Mouse (Mus musculus): Measurements from ENCODE around the gene Mlh1.

Gene Mlh1

DNA sequence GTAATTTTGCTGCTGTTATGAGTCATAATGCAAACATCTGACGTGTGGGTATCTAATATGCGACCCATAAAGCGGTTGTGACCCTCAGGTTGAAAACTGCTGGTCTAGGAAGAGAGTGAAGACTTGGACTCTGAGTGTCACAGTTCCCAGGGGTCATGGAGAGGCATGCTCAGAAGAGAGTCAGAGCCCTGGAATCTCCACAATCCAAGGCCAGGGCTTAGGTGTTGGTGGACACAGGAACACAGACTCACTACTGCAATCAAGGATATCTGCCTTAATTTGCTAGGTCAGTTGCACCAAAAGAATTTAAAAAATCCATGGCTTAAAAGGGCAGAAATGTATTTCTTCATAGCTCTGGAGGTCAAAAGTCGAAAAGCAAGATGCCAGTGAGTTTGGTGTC is 21.6 kb upstream of the Mlh1 start:
- no peak for TF ChIP-seq GATA4 (IDR thresholded peaks at IDR 0.05; ENCODE audit: insufficient replicate concordance, low read length)

DNA sequence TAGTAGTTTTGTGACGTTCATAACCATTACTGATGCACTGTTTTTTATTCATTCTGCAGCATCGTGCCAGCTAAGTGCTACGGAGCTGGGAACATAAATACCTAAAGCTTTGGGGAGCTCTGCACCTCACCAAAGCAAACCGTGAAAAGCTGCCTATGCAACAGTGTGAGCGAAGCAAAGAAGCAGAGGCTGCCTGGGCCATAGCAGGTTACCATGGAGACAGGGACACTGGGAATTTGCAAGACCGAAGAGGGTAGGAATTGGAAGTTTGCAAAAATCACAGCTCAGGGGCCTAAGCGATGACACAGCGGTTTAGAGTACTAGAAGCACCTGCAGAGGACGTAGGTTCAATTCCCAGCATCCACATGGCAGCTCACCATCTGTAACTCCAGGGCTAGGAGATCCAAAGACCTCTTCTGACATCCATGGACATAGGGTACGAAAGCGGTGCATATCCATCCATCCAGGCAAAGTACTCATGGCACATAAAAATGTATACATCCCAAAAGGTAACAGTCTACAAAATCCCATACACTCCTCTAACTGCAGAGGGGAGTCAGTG is 19.0 kb upstream of the Mlh1 start:
- no peak for TF ChIP-seq GATA4 (IDR thresholded peaks at IDR 0.05; ENCODE audit: insufficient replicate concordance, low read length)

DNA sequence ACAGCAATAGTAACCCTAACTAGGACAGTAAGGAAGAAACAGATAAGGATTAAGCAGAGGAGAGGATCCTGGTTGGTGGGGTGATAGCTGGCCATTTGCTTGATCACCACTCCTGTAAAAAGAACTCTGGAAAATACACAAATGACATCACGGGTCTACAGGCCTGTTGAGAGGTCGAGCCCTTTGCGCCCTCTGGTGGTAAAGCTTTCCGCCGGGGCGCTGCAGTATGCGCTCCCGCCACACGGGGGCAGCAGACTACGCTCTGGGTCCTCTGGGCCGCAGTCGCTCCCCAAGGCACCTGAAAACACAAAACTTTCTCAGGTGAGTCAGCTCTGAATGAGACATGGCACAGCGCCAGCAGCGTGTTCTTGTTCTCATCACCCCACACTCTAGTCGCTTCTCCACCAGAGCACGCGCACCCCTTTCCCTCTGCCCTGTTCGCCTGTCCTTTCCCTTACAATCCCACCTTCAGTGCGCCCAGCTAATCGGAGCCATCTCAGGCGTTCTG is 18.3 kb upstream of the Mlh1 start:
- TF ChIP-seq GATA4 (IDR thresholded peaks at IDR 0.05; ENCODE audit: insufficient replicate concordance, low read length), result no peak

DNA sequence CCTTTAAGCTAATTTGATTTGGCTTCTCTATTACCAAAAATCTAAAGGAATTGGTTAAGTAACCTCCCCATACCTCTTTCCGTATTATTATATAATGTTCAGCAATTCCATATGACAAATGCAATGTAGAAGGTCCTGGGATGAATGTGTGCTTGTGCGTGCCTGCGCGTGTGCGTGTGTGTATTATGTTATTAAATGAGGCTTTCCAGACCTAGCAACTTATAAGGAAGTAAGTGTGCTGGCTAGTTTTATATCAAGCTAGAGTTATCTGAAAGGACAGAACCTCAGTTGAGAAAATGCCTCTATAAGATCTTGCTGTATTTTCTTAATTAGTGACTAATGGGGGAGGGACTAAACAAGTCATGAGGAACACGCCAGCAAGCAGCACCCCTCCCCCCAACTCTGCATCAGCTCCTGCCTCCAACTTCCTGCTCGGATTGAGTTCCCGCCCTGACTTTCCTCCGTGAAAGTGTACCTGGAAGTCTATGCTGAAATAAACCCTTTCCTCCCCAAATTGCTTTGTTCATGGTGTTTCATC is 17.8 kb upstream of the Mlh1 start:
- TF ChIP-seq GATA4 (IDR thresholded peaks at IDR 0.05; ENCODE audit: insufficient replicate concordance, low read length), result no peak

DNA sequence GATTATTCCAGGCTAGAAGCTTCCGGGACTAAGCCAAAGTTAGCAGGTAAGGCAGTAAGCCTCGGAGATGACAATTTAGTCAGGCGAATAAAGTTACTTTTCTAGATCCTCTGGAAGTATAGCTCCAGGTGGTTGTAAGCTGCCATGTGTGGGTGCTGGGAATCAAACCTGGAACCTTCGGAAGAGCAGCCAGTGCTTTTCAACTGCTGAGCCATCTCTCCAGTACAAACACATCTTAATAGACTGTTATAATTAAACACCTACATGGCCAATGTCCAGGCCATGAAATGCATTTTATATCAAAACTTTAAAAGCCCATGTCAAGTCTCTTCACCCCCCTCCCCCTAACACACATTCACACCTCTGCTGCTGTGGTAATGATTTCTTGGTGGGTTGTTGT is 16.4 kb upstream of the Mlh1 start:
- no peak for TF ChIP-seq GATA4 (IDR thresholded peaks at IDR 0.05; ENCODE audit: insufficient replicate concordance, low read length)

DNA sequence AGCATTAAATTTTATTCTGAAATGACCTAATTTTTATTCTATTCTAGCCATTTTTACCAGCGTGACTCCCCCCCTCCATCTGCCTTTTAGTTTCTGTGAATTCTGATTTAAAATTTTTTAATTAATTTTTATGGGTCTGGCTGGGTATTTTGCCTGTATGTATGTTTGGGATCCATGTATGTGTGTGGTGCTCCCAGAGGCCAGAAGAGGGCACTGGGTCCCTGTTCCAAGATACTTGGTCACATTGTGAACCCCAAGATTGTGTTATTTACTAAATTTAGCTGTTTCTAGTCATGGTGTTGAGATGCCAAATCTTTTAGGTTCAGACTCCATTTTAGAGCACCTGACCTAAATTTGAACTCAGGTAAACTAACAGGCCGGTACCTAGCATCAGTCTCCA is 14.9 kb upstream of the Mlh1 start:
- no peak for TF ChIP-seq GATA4 (IDR thresholded peaks at IDR 0.05; ENCODE audit: insufficient replicate concordance, low read length)

DNA sequence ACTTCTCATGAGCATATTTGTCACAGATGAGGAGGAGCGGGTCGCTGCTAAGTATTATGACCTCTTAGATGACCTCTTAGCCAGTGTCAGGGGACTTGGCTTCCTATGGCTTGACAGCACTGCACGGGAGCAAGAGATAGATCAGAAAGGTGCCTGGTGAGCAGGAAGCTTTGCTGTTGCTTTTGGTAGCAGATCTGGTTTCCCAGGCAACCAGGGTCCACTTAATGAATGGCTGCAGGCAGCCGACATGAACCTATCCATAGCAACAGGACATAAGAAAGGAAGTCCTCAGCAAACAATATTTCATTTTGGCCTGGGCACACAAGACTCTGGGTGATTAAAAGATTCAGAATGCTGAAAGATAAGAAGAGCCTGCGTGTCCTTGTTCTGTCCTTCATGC is 14.1 kb upstream of the Mlh1 start:
- no peak for TF ChIP-seq GATA4 (IDR thresholded peaks at IDR 0.05; ENCODE audit: insufficient replicate concordance, low read length)

DNA sequence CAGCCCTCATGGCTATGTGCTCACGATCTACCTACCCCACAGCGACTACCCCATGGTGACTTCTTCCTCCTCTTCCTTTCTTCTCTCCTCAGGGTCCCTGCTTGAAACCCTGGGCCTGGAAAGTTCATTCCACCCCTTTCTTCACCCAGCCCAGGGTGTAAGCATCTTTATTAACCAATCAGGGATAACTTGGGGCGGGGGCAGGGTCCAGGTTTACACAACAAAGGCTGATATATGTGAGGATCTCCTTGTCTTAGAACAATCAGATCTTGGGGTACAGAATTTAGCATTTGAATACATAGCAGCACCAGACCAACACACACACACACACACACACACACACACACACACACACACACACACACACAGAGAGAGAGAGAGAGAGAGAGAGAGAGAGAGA is 13.5 kb upstream of the Mlh1 start:
- TF ChIP-seq GATA4 (IDR thresholded peaks at IDR 0.05; ENCODE audit: insufficient replicate concordance, low read length), result no peak

DNA sequence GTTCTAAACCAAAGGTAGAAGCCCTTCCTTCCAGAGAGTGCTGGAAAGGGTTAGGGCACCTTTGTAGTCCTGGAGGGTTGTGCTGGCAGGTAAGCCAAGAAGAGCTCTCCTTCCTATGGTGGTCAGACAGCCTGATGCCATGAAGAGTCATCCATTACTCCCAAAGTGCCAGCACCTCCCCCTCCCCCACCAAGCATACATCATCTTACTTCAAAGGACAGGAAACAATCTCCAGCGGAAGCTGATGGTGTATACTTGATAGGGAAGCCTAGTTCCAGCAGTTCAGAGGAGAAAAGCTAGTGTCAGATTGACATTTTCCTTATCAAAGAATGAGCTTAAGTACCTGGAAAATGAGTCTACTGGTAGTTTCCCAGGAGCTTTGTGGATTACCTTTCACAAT is 3.6 kb upstream of the Mlh1 start:
- no peak for TF ChIP-seq GATA4 (IDR thresholded peaks at IDR 0.05; ENCODE audit: insufficient replicate concordance, low read length)

DNA sequence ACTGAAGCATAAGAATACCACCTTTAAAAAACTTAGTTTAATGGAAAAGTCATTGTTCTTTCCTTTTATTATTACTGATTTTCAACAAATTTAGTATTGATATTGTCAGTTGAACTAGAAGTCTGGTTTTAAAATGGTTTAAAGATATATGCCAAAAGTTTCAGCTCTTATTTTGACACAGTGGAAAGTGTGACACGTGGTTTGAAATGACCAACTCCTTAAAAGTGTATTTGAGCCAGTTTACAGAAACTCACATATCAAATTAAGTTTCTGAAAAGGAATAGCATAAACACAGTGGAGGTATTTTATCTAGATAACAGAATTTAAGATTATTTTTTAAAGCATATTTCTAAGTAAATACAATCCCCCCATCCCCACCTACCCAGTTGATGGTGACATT is 2.4 kb upstream of the Mlh1 start:
- TF ChIP-seq GATA4 (IDR thresholded peaks at IDR 0.05; ENCODE audit: insufficient replicate concordance, low read length), result no peak

DNA sequence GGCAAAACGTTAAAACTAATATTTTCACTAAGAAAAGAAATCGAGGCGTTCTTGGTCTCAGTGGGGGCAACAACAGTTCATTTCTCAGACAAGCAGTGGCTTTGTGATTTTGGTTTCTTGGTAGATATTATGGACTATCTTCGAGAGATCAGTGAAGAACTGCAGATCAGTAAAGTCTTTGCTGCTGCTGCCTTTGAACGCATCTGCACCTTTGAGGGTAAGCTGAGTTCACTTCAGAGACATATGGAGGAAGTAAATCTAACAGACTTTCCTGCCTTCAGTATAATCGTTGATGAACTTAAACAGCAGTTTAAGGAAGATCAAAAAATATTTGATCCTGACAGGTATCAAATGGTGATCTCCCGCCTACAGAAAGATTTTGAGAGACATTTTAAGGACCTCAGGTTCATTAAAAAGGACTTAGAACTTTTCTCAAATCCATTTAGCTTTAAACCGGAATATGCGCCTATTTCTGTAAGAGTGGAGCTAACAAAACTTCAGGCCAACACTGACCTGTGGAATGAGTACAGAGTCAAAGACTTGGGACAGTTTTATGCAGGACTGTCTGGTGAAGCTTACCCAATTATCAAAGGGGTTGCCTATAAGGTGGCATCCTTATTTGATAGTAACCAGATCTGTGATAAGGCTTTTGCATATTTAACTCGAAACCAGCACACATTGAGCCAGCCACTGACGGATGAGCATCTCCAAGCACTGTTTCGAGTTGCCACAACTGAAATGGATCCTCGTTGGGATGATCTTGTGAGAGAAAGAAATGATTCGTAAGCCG is 1.6 kb upstream of the Mlh1 start:
- no peak for TF ChIP-seq GATA4 (IDR thresholded peaks at IDR 0.05; ENCODE audit: insufficient replicate concordance, low read length)

DNA sequence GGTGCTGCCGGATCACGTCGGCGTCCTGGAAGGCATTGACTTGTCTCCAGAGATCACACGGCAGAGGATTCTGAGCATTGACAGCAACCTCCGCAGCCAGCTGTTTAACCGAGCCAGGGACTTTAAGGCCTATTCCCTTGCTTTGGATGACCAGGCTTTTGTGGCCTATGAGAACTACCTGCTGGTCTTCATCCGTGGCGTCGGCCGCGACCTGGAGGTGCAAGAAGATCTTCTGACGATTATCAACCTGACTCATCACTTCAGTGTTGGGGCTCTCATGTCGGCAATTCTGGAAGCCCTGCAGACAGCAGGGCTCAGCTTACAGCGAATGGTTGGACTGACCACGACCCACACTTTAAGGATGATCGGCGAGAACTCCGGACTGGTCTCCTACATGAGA is 765 bp upstream of the Mlh1 start:
- no peak for TF ChIP-seq GATA4 (IDR thresholded peaks at IDR 0.05; ENCODE audit: insufficient replicate concordance, low read length)

DNA sequence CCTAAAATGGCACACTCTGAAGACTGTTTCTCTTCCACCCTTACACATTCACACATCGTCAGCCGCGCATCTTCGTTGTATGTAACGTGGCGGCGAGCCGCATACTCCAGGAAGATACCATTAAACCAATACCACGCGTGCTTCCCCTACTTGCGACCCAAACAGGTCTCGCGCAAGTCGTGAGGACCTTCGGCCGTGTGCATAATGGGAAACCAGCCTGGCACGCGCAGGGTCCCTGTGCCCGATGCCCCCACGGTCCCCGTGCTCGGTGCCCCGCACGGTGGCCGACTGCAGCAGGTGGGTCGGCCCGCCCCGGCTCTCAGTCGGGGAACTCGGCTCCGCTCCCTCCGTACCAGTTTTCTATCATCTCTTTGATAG is 546 bp downstream of the Mlh1 start:
- no peak for TF ChIP-seq GATA4 (IDR thresholded peaks at IDR 0.05; ENCODE audit: insufficient replicate concordance, low read length)

DNA sequence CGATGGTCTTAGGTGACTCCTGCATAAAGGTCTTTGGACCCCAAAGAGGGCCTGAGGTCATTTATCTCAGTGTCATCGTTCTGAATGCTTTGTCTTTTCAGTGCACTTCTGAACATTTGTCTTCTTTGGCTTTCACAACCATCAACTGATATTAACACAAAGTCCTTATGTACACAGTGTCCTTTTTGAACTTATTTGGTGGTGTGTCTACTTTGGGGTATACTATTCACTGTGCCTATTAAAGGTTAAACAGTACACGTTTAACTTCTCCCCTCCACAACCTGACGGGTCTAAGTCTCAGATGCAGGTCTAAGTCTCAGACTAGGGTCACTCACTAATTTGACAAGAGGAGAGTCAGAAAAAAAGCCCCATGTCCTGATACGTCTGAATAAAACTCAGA is 985 bp downstream of the Mlh1 start:
- TF ChIP-seq GATA4 (IDR thresholded peaks at IDR 0.05; ENCODE audit: insufficient replicate concordance, low read length), result no peak

DNA sequence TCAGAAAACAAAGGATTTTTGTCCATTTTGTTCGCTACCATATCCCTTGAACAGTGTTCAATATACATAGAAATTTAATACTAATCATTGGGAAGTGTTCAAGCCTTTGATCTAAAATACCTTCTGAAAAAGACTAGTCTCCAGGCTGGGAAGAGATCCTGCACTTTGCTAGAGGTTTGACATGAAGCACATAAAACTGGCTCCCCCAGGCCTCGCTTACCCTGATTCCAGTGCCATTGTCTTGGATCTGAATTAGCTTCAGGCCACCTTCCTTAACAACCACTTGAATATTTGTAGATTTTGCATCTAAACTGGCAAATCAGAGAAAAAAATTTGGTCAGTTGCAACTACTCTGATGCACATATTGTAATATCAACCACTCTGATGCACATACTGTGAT is 3.6 kb downstream of the Mlh1 start:
- no peak for TF ChIP-seq GATA4 (IDR thresholded peaks at IDR 0.05; ENCODE audit: insufficient replicate concordance, low read length)

DNA sequence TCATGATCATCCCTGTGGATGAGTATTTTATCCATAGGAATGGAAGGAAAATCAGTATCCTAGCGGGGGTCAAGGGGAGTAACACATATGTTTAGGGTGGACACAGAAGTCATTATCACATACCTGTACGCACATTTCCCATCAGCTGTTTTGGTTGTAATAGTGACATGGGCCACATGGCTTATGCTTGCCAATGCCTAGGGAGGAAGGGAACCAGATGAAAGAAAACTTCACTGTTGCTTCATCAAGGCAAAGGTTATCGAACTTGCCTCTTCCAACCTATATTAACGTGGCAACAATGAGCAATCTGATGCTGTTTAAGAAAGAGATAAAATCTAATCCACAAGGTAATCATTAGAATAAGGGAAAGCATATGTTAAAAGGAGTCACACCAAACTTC is 10.2 kb downstream of the Mlh1 start:
- TF ChIP-seq GATA4 (IDR thresholded peaks at IDR 0.05; ENCODE audit: insufficient replicate concordance, low read length), result no peak

Data from liver, adult (tissue).